Mouse (Mus musculus) CH12.LX (cell line): Measurements from ENCODE around the gene Slc12a6. TPM values are rescaled to one million over a fixed set of nuclear protein-coding genes. Genes with fewer than 3 reads are reported as not detected.

Experiments used
- DNase-seq: peaks from one replicate; pipeline ENCODE4 v3.0.0-alpha.2; 2013; ENCODE audit errors: extremely low read depth
- H3K27ac ChIP-seq: 2 replicates; pipeline ENCODE4 v1.5.1; 2012; ENCODE audit warnings: low read depth, mild to moderate bottlenecking, control low read depth, moderate library complexity; ENCODE audit not compliant: insufficient read depth
- H3K27me3 ChIP-seq: replicated peaks from 2 replicates; pipeline ENCODE3; 2012; ENCODE audit warnings: inconsistent platforms
- H3K36me3 ChIP-seq, 2 experiments: replicated peaks in 1 of 2; 2 replicates each; pipeline versions ENCODE3 to v1.6.1; 2012; ENCODE audit warnings: inconsistent platforms in 1 of 2, low read length in 1 of 2, mild to moderate bottlenecking in 1 of 2, mixed read lengths in 1 of 2, moderate library complexity in 1 of 2; ENCODE audit not compliant: control insufficient read depth in 1 of 2, insufficient read depth in 1 of 2
- H3K4me1 ChIP-seq, 2 experiments: 2 replicates each; pipeline ENCODE4 v1.6.1; 2012; ENCODE audit warnings: inconsistent platforms in 1 of 2, moderate library complexity in 1 of 2; ENCODE audit not compliant: insufficient read depth in 2 of 2, control insufficient read depth in 1 of 2
- H3K4me2 ChIP-seq: 2 replicates; pipeline ENCODE4 v1.6.1; 2012; ENCODE audit warnings: low read depth, mild to moderate bottlenecking, control low read depth; ENCODE audit not compliant: poor library complexity, insufficient read depth, severe bottlenecking
- H3K4me3 ChIP-seq, 3 experiments: fragments of 150-350 bp in 1 of 3; sonication (generic) in 1 of 3; replicated peaks in 1 of 3; 2 replicates each; pipeline versions ENCODE3 to v1.5.1; 2011 to 2012; ENCODE audit warnings: low read depth in 2 of 3, low read length in 2 of 3, mild to moderate bottlenecking in 2 of 3, moderate library complexity in 2 of 3, control low read depth in 1 of 3, improper control_type of control experiment in 1 of 3, inconsistent platforms in 1 of 3, mixed read lengths in 1 of 3; ENCODE audit not compliant: poor library complexity in 1 of 3
- H3K79me2 ChIP-seq: replicated peaks from 2 replicates; pipeline ENCODE4 v1.6.1; 2012; ENCODE audit warnings: mild to moderate bottlenecking, moderate library complexity; ENCODE audit not compliant: control insufficient read depth, poor library complexity, insufficient read depth, severe bottlenecking; ENCODE audit errors: extremely low read depth
- H3K9ac ChIP-seq: 2 replicates; pipeline ENCODE4 v1.6.1; 2012; ENCODE audit warnings: low read depth, mild to moderate bottlenecking, control low read depth, moderate library complexity; ENCODE audit not compliant: insufficient read depth
- H3K9me3 ChIP-seq: replicated peaks from 2 replicates; pipeline ENCODE3; 2012; ENCODE audit warnings: low read length, inconsistent platforms, mixed read lengths
- CHD1 ChIP-seq: IDR thresholded peaks from 2 replicates; pipeline ENCODE4 v1.6.1; 2012; ENCODE audit warnings: low read depth, low read length, improper control_type of control experiment, inconsistent platforms
- CHD2 ChIP-seq: IDR thresholded peaks from 2 replicates; pipeline ENCODE4 v1.6.1; 2011; ENCODE audit warnings: low read length, improper control_type of control experiment
- CTCF ChIP-seq, 2 experiments: IDR thresholded peaks in 1 of 2; conservative IDR thresholded peaks in 1 of 2; 2 replicates each; pipeline ENCODE4 v1.5.1; 2011 to 2012; ENCODE audit warnings: low read depth in 2 of 2, low read length in 2 of 2, improper control_type of control experiment in 1 of 2, inconsistent platforms in 1 of 2, mild to moderate bottlenecking in 1 of 2, moderate library complexity in 1 of 2
- MAZ ChIP-seq: IDR thresholded peaks from 2 replicates; pipeline ENCODE4 v1.6.1; 2012; ENCODE audit warnings: low read depth, mild to moderate bottlenecking, inconsistent platforms, low read length, improper control_type of control experiment, moderate library complexity
- MYC ChIP-seq: IDR thresholded peaks from 2 replicates; pipeline ENCODE4 v1.6.1; 2011; ENCODE audit warnings: low read depth, mild to moderate bottlenecking, improper control_type of control experiment, low read length
- PAX5 ChIP-seq: IDR thresholded peaks from 2 replicates; pipeline ENCODE4 v1.6.1; 2012; ENCODE audit warnings: low read length, inconsistent platforms, mixed read lengths
- POLR2A ChIP-seq: IDR thresholded peaks from 2 replicates; pipeline ENCODE4 v1.6.1; 2011; ENCODE audit warnings: low read depth, mild to moderate bottlenecking, improper control_type of control experiment, low read length
- RCOR1 ChIP-seq: conservative IDR thresholded peaks from 2 replicates; pipeline ENCODE4 v1.6.1; 2012; ENCODE audit warnings: low read depth, mild to moderate bottlenecking, inconsistent platforms, low read length, improper control_type of control experiment
- SIN3A ChIP-seq: IDR thresholded peaks from 2 replicates; pipeline ENCODE4 v1.6.1; 2012; ENCODE audit warnings: low read length, improper control_type of control experiment, inconsistent platforms
- UBTF ChIP-seq: IDR thresholded peaks from 2 replicates; pipeline ENCODE4 v1.6.1; 2012; ENCODE audit warnings: low read depth, mild to moderate bottlenecking, inconsistent platforms, low read length, improper control_type of control experiment, moderate library complexity
- USF2 ChIP-seq: conservative IDR thresholded peaks from 2 replicates; pipeline ENCODE4 v1.6.1; 2011; ENCODE audit warnings: low read depth, low read length, improper control_type of control experiment
- ZKSCAN1 ChIP-seq: IDR thresholded peaks from 2 replicates; pipeline ENCODE4 v1.6.1; 2012; ENCODE audit warnings: low read depth, inconsistent platforms, low read length, improper control_type of control experiment, borderline replicate concordance
- dilution Hi-C: fragments of 300-500 bp; cut with MboI; formaldehyde crosslinking; loops from 2 replicates; pipeline ENCODE4 v1.14.3; 2020; ENCODE audit warnings: low sequenced_read_pairs; ENCODE audit not compliant: extremely low pct_unique_long_range_greater_than_20kb, extremely low pct_ligation_motif_present
- in situ Hi-C: fragments of 300-500 bp; cut with MboI; formaldehyde crosslinking; loops from 3 replicates; pipeline ENCODE4 v1.14.3; 2019; ENCODE audit warnings: low sequenced_read_pairs, low pct_ligation_motif_present, low pct_unique_long_range_greater_than_20kb, mixed read lengths
- polyA plus RNA-seq: library from polyadenylated mRNA; unstranded; fragments of >175 nt; gene quantifications from 2 replicates; pipeline ENCODE4 v1.2.1, GENCODE M21; 2012; ENCODE audit warnings: low read depth; ENCODE audit not compliant: insufficient read length
- total RNA-seq, 2 experiments: library from RNA; depleted of rRNA; stranded (reverse); fragments of 300-350 nt in 1 of 2; fragments of >200 nt in 1 of 2; gene quantifications; 2 replicates each; pipeline ENCODE4 v1.2.3; 2012 to 2014

The Slc12a6 gene
- total and polyA plus RNA-seq, 3 experiments: 7.8 to 14.8 (median 10.5) TPM

DNA sequence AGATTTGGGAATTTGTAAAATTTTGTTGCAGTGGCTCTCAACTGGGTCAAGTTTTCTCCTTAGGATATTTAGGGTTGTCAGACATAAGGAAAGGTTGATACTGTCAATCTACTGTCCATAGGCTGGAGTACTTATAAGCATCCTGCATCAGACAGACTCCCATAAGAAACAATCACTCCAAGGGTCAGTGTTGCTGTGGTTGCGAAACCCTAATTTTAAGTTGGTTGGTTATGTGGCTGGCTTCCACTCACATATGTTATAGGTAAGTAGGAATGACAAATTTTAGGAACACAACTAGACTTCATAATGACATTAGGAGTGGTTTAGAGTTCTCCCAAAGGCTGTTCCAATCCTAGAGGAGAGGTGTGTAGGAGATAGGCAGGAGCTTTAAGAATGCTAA is 115.6 kb downstream of the Slc12a6 start:
- TF ChIP-seq CTCF (conservative IDR thresholded peaks at IDR 0.05 in 1 of 2, IDR thresholded peaks at IDR 0.05 in 1 of 2; ENCODE audit: low read depth in 2 of 2, low read length in 2 of 2) (no peak), SIN3A (no peak)
- Histone ChIP-seq H3K27ac (no peak overlapping the region), H3K36me3 (peaks cover 0 to 12% of the 10 kb centered on the region in 2 experiments), H3K27me3 (no peaks in the 10 kb centered on the region), H3K9me3 (no peaks in the 10 kb centered on the region), H3K4me3 (no peak overlapping the region), H3K9ac (no peak overlapping the region), H3K4me2 (no peak overlapping the region), H3K79me2 (peaks cover 52% of the 10 kb centered on the region), H3K4me1 (peaks cover 0 to 27% of the 10 kb centered on the region in 2 experiments; a peak in 2 of 4 replicates)
- no peak for DNase-seq
- in situ Hi-C loops (no loop called here), dilution Hi-C loops (no loop called here)

- H3K9me3 ChIP-seq: no peaks in the 10 kb centered on the region
- DNase-seq: no peak
- dilution Hi-C loops: no loop called here
- no peaks in the 10 kb centered on the region for H3K27me3 ChIP-seq
- TF ChIP-seq CTCF (conservative IDR thresholded peaks at IDR 0.05 in 1 of 2, IDR thresholded peaks at IDR 0.05 in 1 of 2; ENCODE audit: low read depth in 2 of 2, low read length in 2 of 2) (no peak), MYC (no peak), POLR2A (no peak), CHD2 (no peak), ZKSCAN1 (no peak), PAX5 (no peak), CHD1 (no peak), MAZ (no peak)
- TF ChIP-seq, all 38 proteins: peak for 0
- Histone ChIP-seq H3K4me1 (peaks cover 0 to 6% of the 10 kb centered on the region in 2 experiments; a peak in 2 of 4 replicates), H3K9ac (no peak overlapping the region), H3K4me3 (no peak overlapping the region), H3K4me2 (no peak overlapping the region), H3K27ac (no peak overlapping the region), H3K79me2 (peaks cover 36% of the 10 kb centered on the region), H3K36me3 (peaks cover 0 to 22% of the 10 kb centered on the region in 2 experiments)
- in situ Hi-C loops: no loop called here
Observed at GRCm38 (mm10) chr2:112390843-112391242, 125.2 kb downstream of the Slc12a6 start.

DNA sequence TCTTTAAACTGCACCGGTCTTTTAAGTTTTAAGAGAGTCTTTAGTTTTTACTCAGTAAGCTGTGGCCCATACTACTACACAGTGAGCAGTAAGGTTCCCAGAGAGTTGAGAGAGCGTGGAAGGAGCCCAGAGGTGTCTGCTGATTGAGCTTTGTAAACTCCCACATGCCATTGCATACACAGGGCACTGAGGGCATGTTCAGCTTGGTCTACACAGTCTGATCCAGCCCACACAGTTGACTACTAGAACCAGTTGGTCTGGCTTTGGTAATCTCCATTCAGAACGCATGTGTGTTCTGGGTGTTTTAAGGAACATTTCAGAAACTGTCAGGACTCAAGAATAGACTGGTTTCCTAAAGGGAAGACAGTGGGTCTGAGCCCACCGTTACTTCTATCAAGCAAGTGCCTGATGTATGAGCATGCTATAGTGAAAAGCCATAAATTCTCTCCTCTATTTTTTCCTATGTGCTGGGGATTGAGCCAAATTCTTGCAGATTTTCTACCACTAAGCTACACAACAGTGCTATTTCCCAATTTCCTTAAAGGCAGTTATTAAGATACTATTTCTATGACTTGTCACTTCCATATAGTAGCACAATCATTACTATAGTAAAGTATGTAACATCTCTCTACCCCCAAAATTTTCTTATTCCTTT is 125.8 kb downstream of the Slc12a6 start:
- in situ Hi-C loops: no loop called here
- no peak overlapping the region for H3K4me2 ChIP-seq
- no peak overlapping the region for H3K4me3 ChIP-seq
- DNase-seq: no peak
- TF ChIP-seq USF2 (no peak), UBTF (no peak), RCOR1 (no peak)
- dilution Hi-C loops: no loop called here
- H3K4me1 ChIP-seq: peaks cover 0 to 9% of the 10 kb centered on the region in 2 experiments; a peak in 2 of 4 replicates
- H3K79me2 ChIP-seq: peaks cover 40% of the 10 kb centered on the region
- no peak overlapping the region for H3K27ac ChIP-seq
- no peaks in the 10 kb centered on the region for H3K9me3 ChIP-seq
- H3K9ac ChIP-seq: no peak overlapping the region
- no peaks in the 10 kb centered on the region for H3K27me3 ChIP-seq
- H3K36me3 ChIP-seq: peaks cover 0 to 21% of the 10 kb centered on the region in 2 experiments
